Mouse (Mus musculus): Measurements from ENCODE around the gene Zfp689.
"Not testable (repeated sequence)": the region's sequence is repeated elsewhere in the genome, so short reads cannot be mapped to it uniquely, and the experiment has no call there.

Gene Zfp689

DNA sequence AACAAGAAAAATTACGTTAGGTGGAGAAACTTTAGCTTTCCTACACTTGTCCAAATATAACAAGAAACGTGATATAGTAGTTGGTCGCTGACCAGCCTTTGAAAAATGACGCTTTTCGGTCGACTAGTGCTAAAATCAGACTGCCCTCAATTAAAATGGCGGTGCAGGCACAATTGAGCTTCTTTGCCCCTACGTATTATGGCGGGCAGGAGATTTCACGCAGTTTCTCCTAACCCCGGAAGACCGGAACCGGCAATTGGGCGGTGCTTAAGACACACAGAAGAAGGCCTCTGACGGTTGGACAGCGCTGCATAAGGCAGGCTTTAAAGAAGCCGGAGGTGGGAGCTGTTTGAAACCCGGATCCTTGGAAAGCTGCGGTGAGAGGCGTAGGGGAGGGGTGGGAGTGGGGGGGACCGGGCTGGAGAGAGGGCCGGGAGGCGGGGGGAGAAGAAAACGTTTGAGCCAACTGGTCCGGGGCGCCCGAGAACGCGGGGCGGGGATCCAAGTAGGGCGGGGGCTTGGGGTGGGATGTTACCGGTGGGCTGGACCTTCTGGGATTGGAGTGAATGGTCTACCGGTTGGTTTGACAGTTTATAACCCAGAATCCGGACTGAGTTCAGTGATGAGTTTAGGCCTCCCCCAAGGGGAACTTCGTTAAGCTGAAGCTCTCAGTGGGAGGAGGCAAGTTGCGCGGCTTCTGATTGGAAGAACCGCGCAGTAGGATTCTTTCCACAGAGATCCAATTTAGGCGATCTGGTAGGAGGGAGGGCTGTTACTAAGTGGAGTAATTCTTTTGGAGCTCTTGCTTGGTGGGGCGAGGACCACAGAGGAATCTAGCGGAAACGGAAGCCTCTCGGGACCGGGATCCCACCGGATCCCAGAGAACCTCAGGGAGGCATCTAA is 22.0 kb upstream of the Zfp689 start:
- peak; percentile 94 to 95 for DNase-seq (ENCODE audit: low spot score in 2 of 2)

DNA sequence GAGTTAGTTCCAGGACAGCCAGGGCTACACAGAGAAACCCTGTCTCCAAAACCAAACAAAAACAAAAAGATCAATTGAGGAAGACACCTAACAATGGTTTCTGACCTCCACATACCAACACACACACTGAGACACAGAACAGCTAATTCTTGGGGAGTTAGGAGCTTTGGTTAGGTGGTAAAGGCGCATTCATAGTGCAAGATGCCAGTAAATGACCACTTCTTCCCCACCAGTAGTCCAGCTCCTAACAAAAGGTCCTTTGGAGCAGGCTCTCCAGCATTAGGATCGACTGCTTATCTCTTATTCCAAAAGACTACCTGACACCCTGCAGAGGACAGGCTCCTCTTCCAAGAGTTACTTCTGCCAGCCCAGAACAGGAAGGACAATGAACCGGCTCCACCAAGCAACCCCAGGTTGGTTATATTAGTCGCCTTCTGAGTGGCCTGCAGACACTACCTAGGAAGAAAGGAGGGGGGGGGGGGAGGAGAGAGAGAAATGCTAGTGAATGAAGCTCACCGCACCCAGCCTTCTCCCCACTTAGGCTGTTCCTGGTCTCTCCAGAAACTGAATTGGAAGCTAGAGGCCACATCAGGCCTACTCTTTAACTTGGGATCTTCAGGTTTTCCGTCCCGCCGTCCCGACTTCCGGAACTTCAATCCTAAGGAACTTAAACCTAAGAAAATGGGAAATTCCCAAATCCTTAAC is 21.2 kb upstream of the Zfp689 start:
- DNase-seq (ENCODE audit: low spot score in 2 of 2): peak in 1 of 2 experiments; percentile 20

DNA sequence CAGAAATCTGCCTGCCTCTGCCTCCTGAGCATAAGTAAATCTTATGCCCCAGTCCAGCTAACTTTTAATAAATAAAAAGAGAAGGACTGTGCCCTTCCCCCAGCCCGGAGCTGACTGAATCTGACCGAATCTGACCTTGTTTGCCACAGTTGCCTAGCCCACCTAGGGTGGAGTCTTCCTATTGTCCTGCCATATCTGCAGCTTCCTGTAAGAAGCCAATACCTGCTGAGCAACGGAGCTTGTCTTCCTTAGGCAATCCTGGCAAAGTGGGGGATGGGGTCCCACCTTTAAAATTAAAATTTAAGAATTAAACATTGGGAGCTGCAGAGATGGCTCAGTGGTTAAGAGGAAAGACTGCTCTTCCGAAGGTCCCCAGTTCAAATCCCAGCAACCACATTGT is 17.6 kb upstream of the Zfp689 start:
- DNase-seq (ENCODE audit: low spot score in 2 of 2): no peak

DNA sequence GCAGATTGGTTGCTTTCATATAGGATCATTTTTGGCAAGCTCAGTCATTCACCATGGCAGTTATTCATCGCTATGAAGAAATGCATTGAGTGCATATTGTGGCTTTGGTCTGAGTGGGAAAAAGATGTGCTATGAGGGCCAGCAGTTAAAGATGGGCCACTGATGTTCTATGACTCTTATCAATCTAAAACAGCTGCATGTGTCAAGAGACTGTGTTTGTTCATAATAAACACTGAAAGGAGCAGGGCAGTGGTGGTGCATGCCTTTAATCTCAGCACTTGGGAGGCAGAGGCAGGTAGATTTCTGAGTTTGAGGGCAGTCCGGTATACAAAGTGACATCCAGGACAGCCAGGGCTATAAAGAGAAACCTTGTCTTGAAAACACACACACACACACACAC is 16.7 kb upstream of the Zfp689 start:
- not testable (repeated sequence) for DNase-seq (ENCODE audit: low spot score in 2 of 2)

DNA sequence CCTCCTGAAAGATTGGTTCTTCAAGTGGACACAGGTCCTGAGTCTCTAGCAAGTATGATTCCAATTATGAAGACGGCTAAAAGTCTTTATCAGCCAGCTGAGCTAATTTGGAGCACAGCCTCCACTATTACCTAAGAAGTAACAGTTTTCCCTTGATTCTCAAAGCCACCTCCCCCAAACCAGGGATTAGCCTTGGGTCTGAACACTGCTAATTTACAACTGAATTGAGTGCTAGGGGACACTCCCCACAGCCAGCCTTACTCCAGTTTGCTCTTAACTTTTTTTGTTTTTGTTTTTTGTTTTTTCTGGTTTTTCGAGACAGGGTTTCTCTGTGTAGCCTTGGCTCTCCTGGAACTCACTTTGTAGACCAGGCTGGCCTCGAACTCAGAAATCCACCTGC is 16.2 kb upstream of the Zfp689 start:
- DNase-seq (ENCODE audit: low spot score in 2 of 2): no peak

DNA sequence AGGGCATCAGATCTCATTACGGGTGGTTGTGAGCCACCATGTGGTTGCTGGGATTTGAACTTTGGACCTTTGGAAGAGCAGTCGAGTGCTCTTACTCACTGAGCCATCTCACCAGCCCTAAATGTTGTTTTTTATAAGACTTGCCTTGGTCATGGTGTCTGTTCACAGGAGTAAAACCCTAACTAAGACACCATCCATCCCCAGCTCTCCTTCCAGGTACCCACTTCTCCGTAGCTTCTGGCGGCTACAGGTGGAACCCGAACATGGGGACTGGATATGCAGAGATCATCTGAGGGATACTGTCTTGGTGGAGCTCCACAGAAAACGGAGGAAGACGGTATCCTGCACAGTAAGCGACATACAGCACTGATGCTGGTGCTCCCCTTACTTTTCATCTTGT is 10.4 kb upstream of the Zfp689 start, which contains the start of gene Prr14:
Gene Prr14, plus strand, starts transcription at position 301 of the 400 bp plus-strand sequence.
- DNase-seq (ENCODE audit: low spot score in 2 of 2): not testable (repeated sequence)

DNA sequence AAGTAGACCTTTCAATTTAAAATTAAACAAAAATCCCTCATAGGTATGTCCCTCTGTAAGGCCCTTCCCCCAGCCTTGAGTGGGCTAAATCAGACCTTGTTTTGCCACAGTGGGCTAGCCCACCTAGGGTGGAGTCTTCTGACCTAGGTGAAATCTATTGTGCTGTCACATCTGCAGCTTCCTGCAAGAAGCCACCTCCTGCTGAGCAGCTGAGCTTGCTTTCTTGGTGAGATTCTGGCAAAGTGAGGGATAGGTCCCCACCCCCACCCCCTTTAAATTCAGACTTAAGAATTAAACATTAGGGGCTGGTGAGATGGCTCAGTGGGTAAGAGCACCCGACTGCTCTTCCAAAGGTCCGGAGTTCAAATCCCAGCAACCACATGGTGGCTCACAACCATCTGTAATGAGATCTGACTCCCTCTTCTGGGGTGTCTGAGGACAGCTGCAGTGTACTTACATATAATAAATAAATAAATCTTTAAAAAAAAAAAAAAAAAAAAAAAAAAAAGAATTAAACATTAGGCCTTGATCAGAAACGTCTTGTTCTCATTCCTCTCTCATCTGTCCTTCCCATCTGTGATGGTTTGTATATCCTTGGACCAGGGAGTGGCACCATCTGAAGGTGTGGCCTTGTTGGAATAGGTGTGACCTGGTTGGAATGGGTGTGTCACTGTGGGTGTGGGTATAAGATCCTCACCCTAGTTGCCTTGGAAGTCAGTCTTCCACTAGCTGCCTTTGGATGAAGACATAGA is 9.6 kb upstream of the Zfp689 start:
- not testable (repeated sequence) for DNase-seq (ENCODE audit: low spot score in 2 of 2)

DNA sequence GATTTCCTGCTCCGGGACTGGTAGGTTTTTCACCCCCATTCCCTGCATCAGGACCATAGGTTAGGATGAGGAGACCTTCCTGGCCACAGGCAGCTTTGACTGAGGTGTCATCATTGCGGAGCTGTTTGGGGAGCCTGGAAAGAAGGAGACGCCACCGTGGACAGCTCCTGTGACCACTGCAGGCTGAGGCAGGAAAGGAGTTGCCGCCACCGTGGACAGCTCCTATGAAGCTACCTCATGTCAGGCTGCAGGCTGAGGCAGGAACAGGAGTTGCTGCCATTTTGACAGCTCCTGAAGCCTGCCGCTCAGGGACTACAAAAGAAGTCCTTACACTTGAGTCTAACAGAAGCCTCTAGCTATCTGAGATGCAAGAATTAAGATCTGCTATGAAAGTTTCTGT is 5.9 kb upstream of the Zfp689 start:
- DNase-seq (ENCODE audit: low spot score in 2 of 2): no peak

DNA sequence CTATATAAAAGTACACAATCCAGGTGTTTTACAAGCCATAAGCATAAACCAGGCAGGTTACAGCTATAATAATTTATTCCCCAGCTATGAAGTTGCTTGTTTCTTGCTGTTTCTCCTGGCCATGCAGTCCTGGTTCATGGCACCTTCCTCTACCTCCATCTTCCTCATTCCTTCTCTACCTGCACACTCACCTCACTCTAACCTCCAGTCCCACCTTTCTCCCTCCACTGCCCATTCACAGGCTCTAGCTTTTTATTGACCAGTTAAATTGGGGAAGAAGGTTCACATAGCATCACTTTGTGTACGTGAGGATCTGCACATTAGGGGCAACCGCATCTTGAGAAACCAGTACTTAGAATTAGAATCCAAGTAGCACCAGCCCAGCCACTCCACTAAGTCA is 4.1 kb upstream of the Zfp689 start:
- DNase-seq (ENCODE audit: low spot score in 2 of 2): no peak

DNA sequence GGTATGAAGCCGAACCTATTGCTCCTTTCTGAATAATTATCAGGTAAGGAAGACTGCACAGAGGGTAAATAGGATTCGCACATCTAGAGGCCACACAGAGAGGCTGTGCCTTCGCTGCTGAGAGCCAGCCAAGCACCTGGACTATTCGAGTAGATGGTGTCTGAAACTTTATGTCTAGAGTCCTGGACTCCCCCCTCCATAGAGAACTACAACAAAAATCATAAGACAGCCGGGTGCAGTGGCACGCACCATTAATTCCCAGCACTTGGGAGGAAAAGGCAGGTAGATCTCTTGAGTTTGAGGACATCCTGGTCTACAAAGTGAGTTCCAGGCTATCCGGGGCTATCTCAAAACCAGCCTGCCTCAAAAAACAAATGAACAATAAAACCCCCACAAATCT is 1.0 kb upstream of the Zfp689 start:
- DNase-seq (ENCODE audit: low spot score in 2 of 2): no peak

DNA sequence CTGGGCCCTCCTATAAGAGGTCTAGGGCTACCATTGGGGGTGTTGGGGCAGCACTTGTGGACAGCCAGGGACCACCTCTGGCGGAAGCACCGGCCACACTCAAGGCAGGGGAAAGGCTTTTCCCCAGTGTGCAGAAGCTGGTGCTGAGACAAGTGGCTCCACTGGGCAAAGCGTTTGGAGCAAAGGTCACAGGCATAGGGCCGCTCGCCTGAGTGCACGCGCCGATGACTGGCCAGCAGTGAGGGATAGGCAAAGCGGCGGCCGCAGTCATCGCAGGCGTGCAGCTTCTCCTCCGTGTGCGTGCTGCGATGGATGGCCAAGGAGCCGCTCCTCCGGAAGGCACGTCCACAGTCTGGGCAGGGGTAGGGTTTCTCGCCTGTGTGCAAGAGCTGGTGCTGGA is 5.0 kb downstream of the Zfp689 start:
- no peak for DNase-seq (ENCODE audit: low spot score in 2 of 2)

DNA sequence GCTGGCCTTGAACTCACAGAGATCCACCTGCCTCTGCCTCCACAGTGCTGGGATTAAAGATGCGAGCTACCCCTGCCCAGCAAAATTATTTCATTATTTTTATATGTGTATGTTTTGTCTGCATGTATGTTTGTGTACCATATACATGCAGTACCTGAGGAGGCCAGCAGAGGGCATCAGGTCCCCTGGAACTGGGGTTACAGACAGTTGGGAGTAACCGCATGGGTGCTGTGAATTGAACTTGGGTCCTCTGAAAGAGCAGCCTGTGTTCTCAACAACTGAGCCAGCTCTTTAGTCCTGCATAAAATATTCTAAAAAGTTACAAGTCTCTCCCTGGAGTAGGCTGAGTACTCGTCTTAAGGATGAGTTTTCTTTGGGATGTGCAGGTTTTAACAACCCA is 11.2 kb downstream of the Zfp689 start:
- DNase-seq (ENCODE audit: low spot score in 2 of 2): no peak

DNA sequence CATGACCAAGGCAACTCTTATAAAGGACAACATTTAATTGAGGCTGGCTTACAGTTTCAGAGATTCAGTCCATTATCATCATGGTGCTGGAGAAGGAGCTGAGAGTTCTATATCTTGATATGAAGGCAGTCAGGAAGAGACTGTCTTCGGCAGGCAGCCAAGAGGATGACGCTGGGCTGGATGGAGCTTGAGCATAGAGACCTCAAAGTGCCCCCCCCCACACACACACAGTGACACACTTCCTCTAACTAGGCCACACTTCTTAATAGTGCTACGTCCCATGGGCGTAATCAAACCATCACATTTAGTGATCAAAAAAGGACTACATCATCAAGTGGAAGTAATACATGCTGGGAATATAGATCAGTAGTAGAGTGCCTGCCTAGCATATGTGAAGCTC is 13.8 kb downstream of the Zfp689 start:
- no peak for DNase-seq (ENCODE audit: low spot score in 2 of 2)

DNA sequence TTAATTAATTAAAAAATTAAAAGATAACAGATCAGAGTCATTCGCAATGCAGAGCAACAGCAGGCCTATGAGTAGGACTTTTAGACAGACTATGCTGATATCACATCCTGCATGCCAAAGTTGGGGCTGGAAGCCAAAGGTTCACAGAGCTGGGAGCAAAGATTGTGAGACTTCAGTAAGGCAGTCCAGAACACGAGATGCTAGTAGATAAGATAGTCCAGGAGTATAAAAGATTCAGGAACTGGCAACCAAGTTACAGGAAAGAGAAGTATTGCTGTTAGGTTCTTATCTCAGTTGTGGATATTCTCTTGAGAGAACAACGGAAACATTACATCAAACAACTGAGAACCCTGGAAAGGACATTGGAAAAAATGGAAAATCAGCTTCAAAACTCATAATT is 22.6 kb downstream of the Zfp689 start:
- no peak for DNase-seq (ENCODE audit: low spot score in 2 of 2)

DNA sequence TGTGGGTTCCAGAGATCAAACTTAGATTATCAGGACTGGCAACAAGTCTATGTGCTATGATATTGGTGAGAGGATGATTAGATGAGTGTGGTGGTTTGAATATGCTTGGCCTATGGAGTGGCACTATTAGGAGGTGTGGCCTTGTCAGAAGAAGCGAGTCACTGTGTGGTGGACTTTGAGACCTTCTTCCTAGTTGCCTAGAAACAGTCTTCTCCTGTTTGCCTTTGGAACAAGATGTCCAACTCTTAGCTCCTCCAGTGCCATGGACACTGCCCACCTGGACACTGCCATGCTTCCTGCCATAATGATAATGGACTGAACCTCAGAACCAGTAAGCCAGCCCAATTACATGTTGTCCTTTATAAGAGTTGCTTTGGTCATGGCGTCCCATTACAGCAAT is 23.0 kb downstream of the Zfp689 start:
- no peak for DNase-seq (ENCODE audit: low spot score in 2 of 2)

DNA sequence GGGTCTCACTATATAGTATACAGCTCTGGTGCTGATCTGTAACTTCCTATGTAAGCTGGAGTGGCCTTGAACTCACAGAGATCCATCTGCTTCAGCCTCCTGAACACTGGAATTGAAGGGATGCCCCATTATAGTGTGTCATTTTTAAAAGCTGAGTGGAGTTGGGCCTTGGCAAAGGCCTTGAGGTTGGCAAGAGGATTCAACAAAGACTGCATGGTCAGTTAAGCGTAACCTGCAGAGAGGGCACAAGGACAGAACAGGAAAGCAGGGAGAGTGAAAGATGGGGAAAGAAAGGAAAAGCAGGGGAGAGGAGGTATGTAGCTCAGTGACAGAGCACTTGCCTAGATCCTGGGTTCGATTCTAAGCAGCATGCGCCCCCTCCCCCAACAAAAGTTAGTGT is 23.7 kb downstream of the Zfp689 start:
- DNase-seq (ENCODE audit: low spot score in 2 of 2): no peak

DNA sequence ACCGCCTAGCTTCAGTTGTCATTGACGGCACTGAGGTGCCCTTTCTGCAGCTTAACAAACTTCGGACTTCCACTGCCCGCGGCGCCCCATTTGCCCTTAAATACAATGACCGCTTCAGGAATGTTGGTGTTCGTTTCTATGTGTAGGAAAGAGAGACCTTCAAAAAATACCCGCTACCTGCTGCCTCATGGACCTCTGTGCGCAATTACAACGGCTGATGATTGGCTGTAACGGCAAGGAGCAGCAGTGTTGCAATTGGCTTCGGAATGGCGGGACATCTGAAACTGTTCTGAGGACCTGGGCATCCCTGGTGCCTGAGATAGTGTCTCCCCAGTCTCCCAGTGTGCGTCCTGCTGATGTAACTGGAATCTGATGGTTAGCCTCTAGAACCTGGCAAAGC is 26.7 kb downstream of the Zfp689 start:
- peak in 1 of 2 experiments; percentile 57 for DNase-seq (ENCODE audit: low spot score in 2 of 2)

DNA sequence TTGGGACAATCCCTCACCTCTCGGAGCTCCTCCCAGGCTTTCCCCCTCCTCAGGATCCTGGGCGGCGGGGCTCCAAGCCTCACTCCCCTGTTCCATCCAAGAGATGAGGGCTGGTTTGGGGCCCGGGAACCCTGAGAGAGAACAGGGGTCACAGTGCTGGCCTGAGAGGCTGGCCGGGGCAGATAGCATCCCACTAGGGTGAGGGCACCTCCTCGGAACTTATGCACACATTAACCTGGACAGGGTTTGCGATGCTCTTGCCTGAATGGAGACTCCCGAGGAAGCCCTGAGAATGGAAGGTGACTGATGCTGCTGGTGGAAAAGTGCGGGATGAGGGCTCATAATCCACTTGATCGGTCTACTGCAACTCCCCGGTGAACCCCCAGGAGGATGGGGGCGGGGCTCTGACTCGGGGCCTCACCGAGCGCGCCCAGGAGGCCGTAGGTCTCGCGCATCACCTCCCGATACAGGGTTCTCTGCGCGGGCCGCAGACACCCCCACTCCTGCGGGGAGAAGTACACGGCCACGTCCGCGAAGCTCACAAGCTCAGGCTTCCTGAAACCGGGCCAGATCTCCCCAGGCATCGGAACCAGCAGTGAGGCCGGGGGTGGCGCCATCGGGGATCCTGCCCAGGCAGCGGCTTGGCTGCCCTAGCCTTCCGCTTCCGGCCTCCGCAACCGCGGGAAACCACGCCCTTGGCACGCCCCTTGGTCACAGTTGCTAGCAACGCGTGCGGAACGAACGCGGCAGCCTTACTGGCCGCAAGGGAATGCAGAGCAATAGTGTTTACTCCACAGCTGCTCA is 27.4 kb downstream of the Zfp689 start, which contains the start of gene Zfp688:
Gene Zfp688, minus strand, starts transcription at position 681 of the 804 bp plus-strand sequence.
- peak; percentile 85 to 87 for DNase-seq (ENCODE audit: low spot score in 2 of 2)

DNA sequence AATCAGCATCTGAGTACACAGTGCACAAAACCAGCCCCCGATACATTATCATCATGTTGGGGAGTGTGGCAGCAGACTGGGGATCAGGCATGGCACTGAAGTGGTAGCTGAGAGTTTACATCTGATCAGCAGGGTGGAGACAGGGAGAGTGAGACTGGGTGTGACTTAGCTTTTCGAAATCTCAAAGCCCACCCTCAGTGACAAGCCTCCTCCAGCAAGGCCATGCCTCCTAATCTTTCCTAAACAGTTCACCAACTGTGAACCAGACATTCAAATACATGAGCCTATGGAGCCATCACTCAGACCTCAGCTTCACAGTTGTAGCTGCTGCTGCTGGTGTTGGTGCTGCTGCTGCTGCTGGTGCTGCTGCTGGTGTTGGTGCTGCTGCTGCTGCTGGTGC is 37.5 kb downstream of the Zfp689 start:
- no peak for DNase-seq (ENCODE audit: low spot score in 2 of 2)

DNA sequence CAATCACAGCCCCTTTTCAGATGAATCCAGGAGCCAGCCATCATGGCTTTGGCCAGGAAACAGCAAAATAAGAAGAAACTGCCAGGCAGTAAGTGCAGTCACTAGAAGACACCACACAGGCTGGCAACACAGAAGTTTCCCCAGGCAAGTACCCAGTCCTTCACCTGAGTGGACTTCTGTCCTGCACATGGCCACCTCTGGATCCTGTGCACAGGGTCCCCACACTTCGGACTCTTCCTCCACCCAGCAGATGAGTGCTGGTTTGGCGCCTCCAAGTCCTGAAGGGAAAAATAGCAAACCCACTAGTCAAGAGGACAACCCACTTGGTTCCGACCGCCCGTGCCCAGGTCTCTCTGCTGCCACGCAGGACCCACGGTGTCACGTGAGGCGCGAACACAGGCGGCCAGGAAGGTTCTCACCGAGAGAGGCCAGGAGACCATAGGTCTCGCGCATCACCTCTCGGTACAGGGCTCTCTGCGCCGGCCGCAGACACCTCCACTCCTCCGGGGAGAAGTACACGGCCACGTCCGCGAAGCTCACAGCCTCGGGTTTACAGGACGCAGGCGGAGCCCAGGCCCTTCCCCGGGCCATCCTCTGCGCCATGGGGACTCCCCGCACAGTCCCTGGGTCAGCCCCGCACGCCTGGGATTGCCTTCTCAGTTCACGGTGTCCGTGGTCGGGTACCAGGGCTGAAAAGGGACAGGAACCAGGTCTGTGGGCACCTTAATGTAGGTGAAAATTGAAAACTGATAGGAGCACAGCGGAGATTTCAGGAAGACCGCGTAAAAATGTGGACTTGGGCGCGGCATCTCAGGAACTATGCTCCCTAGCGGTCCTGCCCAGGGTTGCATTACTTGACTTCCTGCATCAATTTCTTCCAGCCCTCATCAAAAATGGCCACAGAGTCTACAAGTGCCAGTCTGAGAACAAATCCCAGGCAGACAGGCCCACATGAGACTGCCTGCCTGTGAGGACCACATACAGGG is 42.7 kb downstream of the Zfp689 start, which contains the start of gene Zfp764:
Gene Zfp764, minus strand, starts transcription at position 821 of the 986 bp plus-strand sequence.
- DNase-seq (ENCODE audit: low spot score in 2 of 2): peak; percentile 62 to 70

All from right cerebral cortex, postnatal 36 days (tissue).